Mouse (Mus musculus) liver, embryonic 14.5 days (tissue): Measurements from ENCODE around the gene Gm11084. TPM values are rescaled to one million over a fixed set of nuclear protein-coding genes. Genes with fewer than 3 reads are reported as not detected.

ENCODE experiments used
- ATAC-seq: fragments of 200-750 bp; cut with Nextera tagmentation; 2 replicates; pipeline ENCODE4 v1.8.0; 2017; ENCODE audit warnings: moderate number of reproducible peaks, mild to moderate bottlenecking, moderate library complexity; ENCODE audit not compliant: insufficient read depth
- DNase-seq, 3 experiments: peaks; one replicate each; pipeline ENCODE4 v3.0.0-alpha.2; 2012 to 2013; ENCODE audit warnings: low read depth in 3 of 3, low spot score in 3 of 3
- H3K27ac ChIP-seq: fragments of 300-500 bp; sonication (generic); 2 replicates; pipeline ENCODE4 v1.5.1; 2014; ENCODE audit warnings: moderate library complexity, mild to moderate bottlenecking, control low read depth, inconsistent platforms
- H3K27me3 ChIP-seq: fragments of 300-500 bp; sonication (generic); 2 replicates; pipeline ENCODE4 v1.6.1; 2014; ENCODE audit warnings: mild to moderate bottlenecking, low read length, moderate library complexity; ENCODE audit not compliant: control insufficient read depth, insufficient read depth
- H3K36me3 ChIP-seq: fragments of 300-500 bp; sonication (generic); replicated peaks from 2 replicates; pipeline ENCODE4 v1.6.1; 2014; ENCODE audit warnings: low read depth; ENCODE audit not compliant: control insufficient read depth, insufficient read depth
- H3K4me1 ChIP-seq, 2 experiments: fragments of 200-500 bp in 1 of 2; fragments of 300-500 bp in 1 of 2; sonication (generic) in 1 of 2; replicated peaks; 2 replicates each; pipeline ENCODE4 v1.6.1; 2012 to 2014; ENCODE audit warnings: antibody characterized with exemption in 1 of 2, inconsistent platforms in 1 of 2, low read length in 1 of 2; ENCODE audit not compliant: control insufficient read depth in 2 of 2, insufficient read depth in 2 of 2
- H3K4me2 ChIP-seq: fragments of 300-500 bp; sonication (generic); 2 replicates; pipeline ENCODE4 v1.6.1; 2014; ENCODE audit warnings: low read depth, mild to moderate bottlenecking, control low read depth, moderate library complexity
- H3K4me3 ChIP-seq, 2 experiments: fragments of 200-500 bp in 1 of 2; fragments of 300-500 bp in 1 of 2; sonication (generic) in 1 of 2; 2 replicates each; pipeline ENCODE4 v1.5.1; 2012 to 2014; ENCODE audit warnings: low read depth in 2 of 2, low read length in 2 of 2, mild to moderate bottlenecking in 2 of 2, control low read depth in 1 of 2, inconsistent platforms in 1 of 2, moderate library complexity in 1 of 2; ENCODE audit not compliant: insufficient read depth in 1 of 2
- H3K9ac ChIP-seq: fragments of 300-500 bp; sonication (generic); replicated peaks from 2 replicates; pipeline ENCODE4 v1.6.1; 2014; ENCODE audit warnings: mild to moderate bottlenecking, control low read depth, moderate library complexity
- H3K9me3 ChIP-seq: fragments of 300-500 bp; sonication (generic); 2 replicates; pipeline ENCODE4 v1.6.1; 2016; ENCODE audit warnings: low read length, mixed read lengths; ENCODE audit not compliant: control insufficient read depth
- CTCF ChIP-seq: IDR thresholded peaks from 2 replicates; pipeline ENCODE4 v1.5.1; 2016; ENCODE audit warnings: antibody characterized with exemption, low read depth, control low read depth
- EP300 ChIP-seq: IDR thresholded peaks from 2 replicates; pipeline ENCODE4 v1.6.1; 2016; ENCODE audit warnings: antibody characterized with exemption, low read depth
- WGBS: fragments of 180-500 bp; shearing (Covaris S2); extraction: QIAGEN DNeasy Blood & Tissue Kit; methylation state at CpG from one replicate; pipeline ENCODE4 v1.1.7; 2014; ENCODE audit not compliant: insufficient replicate concordance; 5-methylcytosine and 5-hydroxymethylcytosine counted together
- polyA plus RNA-seq, 2 experiments: library from polyadenylated mRNA; depleted of rRNA in 1 of 2; stranded (reverse) in 1 of 2; unstranded in 1 of 2; fragments of >200 nt; fragmentation: Nextera tagmentation in 1 of 2; extraction: Ambion mirVana in 1 of 2; gene quantifications; 2 replicates each; pipeline versions ENCODE4 v1.2.1 to v1.2.3; 2012 to 2014

The Gm11084 gene
- polyA plus RNA-seq, 2 experiments, result not detected

GRCm38 (mm10) chr2:72965450-72965849 lies 21.1 kb downstream of the Gm11084 start:
- 84% methylated on average over 2 of the region's 2 CpGs for WGBS
- no peak overlapping the region for H3K4me3 ChIP-seq
- ATAC-seq (no peak), DNase-seq (no peak)
- no peak overlapping the region for H3K9ac ChIP-seq
- TF ChIP-seq CTCF (no peak), EP300 (no peak)
- H3K4me1 ChIP-seq, result peaks cover 0 to 10% of the 10 kb centered on the region in 2 experiments; a peak in 3 of 4 replicates
- peaks cover 50% of the 10 kb centered on the region for H3K36me3 ChIP-seq
- H3K9me3 ChIP-seq, result no peaks in the 10 kb centered on the region
- H3K27ac ChIP-seq, result no peak overlapping the region
- H3K4me2 ChIP-seq, result no peak overlapping the region
- H3K27me3 ChIP-seq, result no peaks in the 10 kb centered on the region

DNA sequence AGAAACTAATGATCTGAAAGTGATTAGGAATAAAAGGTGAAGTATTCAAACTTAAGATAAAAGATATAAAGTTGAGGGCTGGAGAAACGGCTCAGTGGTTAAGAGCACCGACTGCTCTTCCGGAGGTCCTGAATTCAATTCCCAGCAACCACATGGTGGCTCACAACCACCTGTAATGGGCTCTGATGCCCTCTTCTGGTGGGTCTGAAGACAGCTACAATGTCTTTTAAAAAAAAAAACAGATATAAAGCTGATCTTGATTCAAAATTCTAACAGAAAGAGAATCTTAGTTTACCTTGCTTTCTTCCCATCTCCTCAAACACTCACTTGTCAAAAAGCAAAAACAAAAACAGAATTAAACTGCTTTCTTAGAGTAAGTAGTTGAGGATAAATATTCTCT lies 30.1 kb downstream of the Gm11084 start:
- Histone ChIP-seq H3K9ac (no peak overlapping the region), H3K36me3 (peaks cover 43% of the 10 kb centered on the region), H3K27me3 (no peaks in the 10 kb centered on the region), H3K9me3 (no peaks in the 10 kb centered on the region), H3K4me1 (peaks cover 0 to 8% of the 10 kb centered on the region in 2 experiments; a peak in 2 of 4 replicates), H3K4me2 (no peak overlapping the region), H3K27ac (no peak overlapping the region), H3K4me3 (no peak overlapping the region)
- no peak for DNase-seq
- no peak for ATAC-seq
- peak; percentile 29 for TF ChIP-seq CTCF
- no peak for TF ChIP-seq EP300
- WGBS, result 94% methylated on average over 3 of the region's 3 CpGs

DNA sequence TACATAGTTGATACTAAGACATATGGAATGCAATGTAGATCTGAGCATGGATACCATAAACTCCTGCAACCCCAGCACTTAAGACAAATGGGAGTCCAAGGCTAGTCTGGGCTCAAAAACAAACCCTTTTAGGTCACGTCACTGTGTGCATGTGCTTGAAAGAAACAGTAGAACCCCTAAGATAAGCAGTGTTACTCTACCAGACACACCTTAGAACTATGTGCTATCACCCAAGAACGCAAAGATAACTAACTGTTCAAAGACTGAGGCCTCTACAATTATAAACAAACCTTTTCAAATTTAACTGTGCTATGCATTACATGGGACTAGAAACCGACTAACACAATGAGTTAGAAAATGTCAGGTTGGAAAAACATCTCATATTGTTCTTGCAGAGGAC lies 33.5 kb downstream of the Gm11084 start:
- H3K9me3 ChIP-seq, result no peaks in the 10 kb centered on the region
- TF ChIP-seq EP300, result no peak; the same call in 1 of the 2 replicates
- TF ChIP-seq CTCF, result no peak
- H3K9ac ChIP-seq, result no peak overlapping the region
- no peak overlapping the region for H3K4me3 ChIP-seq
- H3K27me3 ChIP-seq, result no peaks in the 10 kb centered on the region
- H3K36me3 ChIP-seq, result peaks cover 31% of the 10 kb centered on the region
- no peak overlapping the region for H3K4me2 ChIP-seq
- H3K27ac ChIP-seq, result no peak overlapping the region
- WGBS, result 30% methylated on average over 3 of the region's 3 CpGs
- H3K4me1 ChIP-seq, result peaks cover 0 to 11% of the 10 kb centered on the region in 2 experiments; a peak in 2 of 4 replicates
- DNase-seq, result no peak
- peak; percentile 50; the same call in 1 of the 2 replicates for ATAC-seq

GRCm38 (mm10) chr2:72935937-72936336 lies 50.6 kb downstream of the Gm11084 start:
- WGBS, result 33% methylated on average over 1 of the region's 1 CpGs
- Histone ChIP-seq H3K4me2 (no peak overlapping the region), H3K36me3 (peaks cover 35% of the 10 kb centered on the region), H3K9me3 (no peaks in the 10 kb centered on the region), H3K9ac (no peak overlapping the region), H3K27me3 (no peaks in the 10 kb centered on the region), H3K4me1 (no peaks in the 10 kb centered on the region), H3K27ac (no peak overlapping the region), H3K4me3 (no peak overlapping the region)
- TF ChIP-seq CTCF (no peak), EP300 (no peak)
- no peak for DNase-seq
- ATAC-seq, result no peak

- no peak for ATAC-seq
- no peak for TF ChIP-seq EP300
- TF ChIP-seq CTCF, result no peak
- no peak overlapping the region for H3K4me3 ChIP-seq
These were observed 54.3 kb downstream of the Gm11084 start for GRCm38 (mm10) chr2:72932186-72932585.

More at GRCm38 (mm10) chr2:72932186-72932585, 54.3 kb downstream of the Gm11084 start:
- H3K36me3 ChIP-seq, result peaks cover 14% of the 10 kb centered on the region
- H3K27me3 ChIP-seq, result no peaks in the 10 kb centered on the region
- no peak overlapping the region for H3K9ac ChIP-seq
- H3K4me2 ChIP-seq, result no peak overlapping the region
- no peaks in the 10 kb centered on the region for H3K4me1 ChIP-seq
- no peak for DNase-seq
- H3K9me3 ChIP-seq, result no peaks in the 10 kb centered on the region
- no peak overlapping the region for H3K27ac ChIP-seq
